In the genomic region with DNA sequence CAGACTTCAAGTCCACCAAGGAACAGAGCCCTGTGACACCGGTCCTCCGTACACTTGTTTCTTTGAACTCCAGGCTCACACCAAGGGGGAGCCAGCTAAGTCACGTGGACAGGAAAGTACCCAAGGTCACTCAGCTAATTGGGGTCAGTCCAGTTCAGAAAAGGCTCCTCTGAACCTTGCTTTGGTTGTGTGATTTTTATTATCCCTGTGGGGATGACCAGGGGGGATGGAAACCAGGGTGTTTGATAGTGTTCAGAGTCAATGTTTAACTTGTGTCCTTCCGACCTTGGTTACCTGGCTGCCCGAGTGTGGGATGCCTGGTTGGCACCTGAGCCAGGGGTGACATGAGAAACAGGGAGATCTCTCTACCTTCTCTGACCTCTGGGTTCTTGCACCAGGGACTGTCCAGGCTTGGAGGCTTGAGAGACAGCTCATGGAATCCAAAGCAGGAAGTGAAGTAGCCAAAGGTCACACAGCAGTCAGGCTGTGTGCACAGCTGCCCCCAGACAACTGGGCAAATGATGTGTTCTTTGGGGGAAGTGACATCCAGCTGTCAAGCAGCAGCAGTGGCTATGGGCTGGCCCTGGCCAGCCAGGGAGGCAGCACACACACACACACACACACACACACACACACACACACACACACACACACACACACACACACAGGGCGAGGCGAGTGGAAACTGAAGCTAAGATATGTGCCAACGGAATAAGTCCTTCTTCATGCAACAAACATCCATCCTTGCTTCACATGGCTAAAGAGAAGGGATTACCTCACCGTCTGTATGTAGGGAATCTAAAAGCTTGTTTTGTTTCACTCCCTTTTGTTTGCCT, we compare ENCODE assay signal across 11 mouse cellular contexts.
A peak's percentile ranks its signal among the peaks of the same experiment; 100 is the strongest.
DNase-seq lines count a peak whose midpoint lies in the region; ATAC-seq and TF ChIP-seq lines count a peak whose summit lies in the region.
"Had no signal": no experiment of that assay in that cellular context is flagged by ENCODE, and none has a peak within 500 bp of the region (broad histone marks: within the 10 kb centered on the region; RNA-seq: fewer than 3 reads in every experiment).

No protein-coding gene starts in this region.

- H3K27ac ChIP-seq in heart, embryonic 10.5 days, result peak overlapping the region; percentile 76
- 0 out of 2 replicates have a peak overlapping the region, but pooled peaks have one; percentile 76 for H3K27ac ChIP-seq in limb, embryonic 15.5 days

- no peak overlapping the region for H3K4me3 ChIP-seq in heart, embryonic 10.5 days
- H3K4me3 ChIP-seq in limb, embryonic 15.5 days, result no peak overlapping the region
- no peak overlapping the region for H3K4me3 ChIP-seq in myocyte
- H3K4me3 ChIP-seq: erythroblast, embryonic 14.5 days; heart, embryonic 13.5 days had no signal

- H3K4me1 ChIP-seq in heart, embryonic 10.5 days, result peaks cover 35% of the 10 kb centered on the region
- peaks cover 40% of the 10 kb centered on the region for H3K4me1 ChIP-seq in limb, embryonic 15.5 days

- no peak for DNase-seq in heart, embryonic 10.5 days (ENCODE audit: low spot score)
- DNase-seq in heart, postnatal 14 days, result no peak
- peak; percentile 97 for DNase-seq in kidney, adult 11 months
- no peak for DNase-seq in thymus, postnatal 0 days (ENCODE audit: low spot score)
- DNase-seq in layer of hippocampus, adult 11-12 months (ENCODE audit: low spot score), result no peak
- no peak for DNase-seq in left cerebral cortex, adult 9 months (ENCODE audit: low spot score in 2 of 2)
- DNase-seq: midbrain, embryonic 14.5 days had no signal

- H3ac ChIP-seq in myocyte (ENCODE audit: control insufficient read depth, insufficient read length), result no peak overlapping the region

- ATAC-seq in limb, embryonic 15.5 days (ENCODE audit: insufficient number of reproducible peaks, low FRiP score, low TSS enrichment, low read depth), result no peak

- no peaks in the 10 kb centered on the region for H3K79me2 ChIP-seq in myocyte (ENCODE audit: control insufficient read depth, insufficient read depth)

- H3K4me2 ChIP-seq in limb, embryonic 15.5 days, result no peak overlapping the region
- H3K4me2 ChIP-seq in myocyte (ENCODE audit: low read depth), result peak overlapping the region; percentile 6
- H3K4me2 ChIP-seq: heart, embryonic 13.5 days had no signal

- intact Hi-C loops in heart, postnatal 14 days (cut with DNase I), result no loop called here

- WGBS in heart, embryonic 10.5 days, result 67% methylated on average over 9 of the region's 9 CpGs
- WGBS in limb, embryonic 15.5 days, result 51% methylated on average over 9 of the region's 9 CpGs

- no peak overlapping the region for H3K9ac ChIP-seq in limb, embryonic 15.5 days

- H3K9me3 ChIP-seq in heart, embryonic 10.5 days, result no peaks in the 10 kb centered on the region
- H3K9me3 ChIP-seq in limb, embryonic 15.5 days, result no peaks in the 10 kb centered on the region
- H3K9me3 ChIP-seq: heart, embryonic 13.5 days had no signal

- H3K36me3 ChIP-seq in heart, embryonic 10.5 days, result no peaks in the 10 kb centered on the region
- H3K36me3 ChIP-seq in limb, embryonic 15.5 days, result no peaks in the 10 kb centered on the region
- no peaks in the 10 kb centered on the region for H3K36me3 ChIP-seq in myocyte (ENCODE audit: control insufficient read depth, insufficient read depth)
- H3K36me3 ChIP-seq: heart, embryonic 13.5 days had no signal

- TF ChIP-seq POLR2A in myocyte (IDR thresholded peaks at IDR 0.05; ENCODE audit: insufficient read length, low read depth), result no peak

- H3K27me3 ChIP-seq in heart, embryonic 10.5 days (ENCODE audit: insufficient read depth, poor library complexity, severe bottlenecking), result no peaks in the 10 kb centered on the region
- no peaks in the 10 kb centered on the region for H3K27me3 ChIP-seq in limb, embryonic 15.5 days
- no peaks in the 10 kb centered on the region for H3K27me3 ChIP-seq in myocyte (ENCODE audit: control insufficient read depth, insufficient read depth, insufficient read length)
- H3K27me3 ChIP-seq: heart, embryonic 13.5 days had no signal

TF ChIP-seq in myocyte, 11 proteins besides CTCF, POLR2A, EP300 and RAD21:
- TF ChIP-seq REST (IDR thresholded peaks at IDR 0.05; ENCODE audit: insufficient read depth, insufficient read length) (no peak), MYOG (IDR thresholded peaks at IDR 0.05; ENCODE audit: control insufficient read depth in 1 of 3, insufficient read depth in 1 of 3, insufficient read length in 2 of 3, low read depth in 2 of 3) (peak in 2 of 3 experiments; percentile 25 to 62), CEBPB (IDR thresholded peaks at IDR 0.05; ENCODE audit: insufficient read depth, poor library complexity, severe bottlenecking) (no peak), MYOD1 (IDR thresholded peaks at IDR 0.05; ENCODE audit: control insufficient read depth in 1 of 3, insufficient read length in 2 of 3, low read depth in 2 of 3) (peak in 2 of 3 experiments; percentile 54 to 82), E2F4 (IDR thresholded peaks at IDR 0.05; ENCODE audit: insufficient read depth) (no peak)
